Mouse (Mus musculus) heart, postnatal 25 days (tissue): ENCODE measurements around the gene Fam155a. TPM values are rescaled to one million over a fixed set of nuclear protein-coding genes. Genes with fewer than 3 reads are reported as not detected.

Experiments
- DNase-seq: peaks from one replicate; pipeline ENCODE4 v3.0.0; 2022; ENCODE audit warnings: low spot score
- intact Hi-C: fragments of 180-260 bp; cut with DNase I; formaldehyde crosslinking; loops from one replicate; pipeline ENCODE4 v1.15.1; 2025
- total RNA-seq, 2 experiments: library from RNA; stranded (reverse); gene quantifications; 2 replicates each; pipeline ENCODE4 v1.2.3; 2021

The Fam155a gene
- total RNA-seq, 2 experiments from 2014 or later: not detected

DNA sequence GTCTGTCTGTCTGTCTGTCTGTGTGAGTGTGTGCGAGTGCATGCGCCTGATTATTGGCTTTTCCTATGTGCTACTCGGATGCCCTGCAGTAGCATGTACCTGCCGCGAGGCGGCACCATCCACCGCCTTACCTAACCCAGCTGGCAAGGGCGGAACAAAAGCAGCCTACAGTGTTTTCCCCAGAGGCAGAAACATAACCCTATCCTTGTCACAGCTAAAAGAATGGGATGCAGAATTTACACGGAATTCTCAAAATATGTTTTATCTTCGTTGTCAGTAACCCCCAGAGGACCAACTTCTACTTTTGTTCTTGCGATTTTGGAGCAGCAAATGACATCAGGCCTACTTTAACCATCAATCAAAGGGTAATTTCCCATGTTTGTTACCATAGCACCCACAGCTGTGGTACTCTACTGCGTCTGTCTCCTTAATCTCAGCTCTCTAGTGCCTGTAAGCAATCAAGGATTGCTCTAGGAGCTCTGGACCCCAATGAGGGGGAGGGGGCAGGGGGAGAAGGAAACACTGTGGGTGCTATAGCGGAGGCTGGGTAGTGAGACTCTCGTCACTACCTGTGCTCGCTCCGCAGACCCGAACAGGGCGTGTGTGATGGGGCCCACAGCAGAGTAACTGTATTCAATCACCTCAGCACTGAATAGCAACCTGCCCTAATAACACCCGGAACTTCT, 543.0 kb downstream of the Fam155a start:
- intact Hi-C loops: no loop called here
- DNase-seq: no peak

DNA sequence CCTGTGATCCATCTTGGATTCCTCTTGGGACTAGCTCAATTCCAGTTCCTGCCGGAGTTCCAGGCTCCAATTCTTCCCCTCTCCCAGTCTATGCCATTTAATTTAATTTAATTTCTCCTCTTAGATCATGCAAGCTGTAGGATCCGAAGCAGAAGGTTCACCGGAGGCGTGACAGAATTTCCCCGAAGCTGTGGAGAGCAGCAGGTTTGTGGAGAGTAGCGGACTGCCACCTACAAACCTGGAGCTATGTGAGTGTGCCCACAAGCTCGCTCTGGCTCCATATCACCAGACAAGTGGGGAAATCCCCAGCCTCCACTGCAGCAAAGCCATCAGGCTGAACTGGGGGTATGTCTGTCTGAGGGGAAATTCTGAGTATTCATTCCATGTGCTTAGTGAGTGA, 544.2 kb downstream of the Fam155a start:
- intact Hi-C loops: no loop called here
- no peak for DNase-seq

DNA sequence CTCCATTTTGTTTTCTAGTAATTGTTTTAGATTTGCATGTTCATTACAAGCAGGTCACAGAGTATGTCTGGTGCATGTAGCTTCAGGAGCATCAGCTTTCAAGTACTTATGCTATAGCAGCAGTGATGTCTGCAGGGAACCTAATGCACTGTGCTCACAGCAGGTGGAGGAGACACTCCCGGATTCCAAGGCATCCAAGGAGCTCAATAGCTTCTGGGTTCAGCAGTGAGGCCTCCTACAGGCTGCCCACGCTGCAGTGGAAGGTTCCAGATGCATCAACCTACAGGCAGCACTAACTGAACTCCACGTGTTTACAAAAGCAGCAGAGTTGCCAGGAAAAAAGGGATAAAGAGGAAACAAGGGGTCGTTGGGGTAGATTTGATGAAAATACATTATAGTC, 559.2 kb downstream of the Fam155a start:
- intact Hi-C loops: no loop called here
- no peak for DNase-seq

DNA sequence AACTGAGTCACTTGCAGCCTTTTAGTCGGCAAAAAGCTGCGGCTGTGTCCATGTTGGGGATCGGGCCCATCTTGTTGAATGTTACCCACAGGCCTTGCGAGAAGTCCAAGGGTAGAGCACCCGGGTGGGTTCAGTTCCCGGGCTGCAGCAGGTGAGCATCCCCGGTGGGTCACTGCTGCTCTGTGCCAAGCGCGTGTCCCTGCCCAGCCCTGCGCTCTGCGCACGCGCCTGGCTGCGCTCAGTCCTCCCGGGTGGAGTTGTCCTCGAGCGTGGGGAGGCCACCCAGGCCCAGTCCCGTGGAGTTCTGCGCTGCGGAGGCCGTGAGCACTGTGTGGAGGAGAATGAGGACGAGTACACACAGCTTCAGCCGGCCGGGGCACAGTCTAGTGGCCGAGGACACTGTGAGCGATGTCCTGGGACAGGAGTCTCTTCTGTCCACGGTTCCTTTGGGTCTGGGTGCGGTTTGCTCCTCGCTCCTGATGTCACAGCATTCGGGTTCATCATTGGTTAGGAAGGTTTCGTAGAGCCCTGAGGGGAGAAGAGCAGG, 563.4 kb downstream of the Fam155a start:
- intact Hi-C loops: no loop called here
- no peak for DNase-seq

DNA sequence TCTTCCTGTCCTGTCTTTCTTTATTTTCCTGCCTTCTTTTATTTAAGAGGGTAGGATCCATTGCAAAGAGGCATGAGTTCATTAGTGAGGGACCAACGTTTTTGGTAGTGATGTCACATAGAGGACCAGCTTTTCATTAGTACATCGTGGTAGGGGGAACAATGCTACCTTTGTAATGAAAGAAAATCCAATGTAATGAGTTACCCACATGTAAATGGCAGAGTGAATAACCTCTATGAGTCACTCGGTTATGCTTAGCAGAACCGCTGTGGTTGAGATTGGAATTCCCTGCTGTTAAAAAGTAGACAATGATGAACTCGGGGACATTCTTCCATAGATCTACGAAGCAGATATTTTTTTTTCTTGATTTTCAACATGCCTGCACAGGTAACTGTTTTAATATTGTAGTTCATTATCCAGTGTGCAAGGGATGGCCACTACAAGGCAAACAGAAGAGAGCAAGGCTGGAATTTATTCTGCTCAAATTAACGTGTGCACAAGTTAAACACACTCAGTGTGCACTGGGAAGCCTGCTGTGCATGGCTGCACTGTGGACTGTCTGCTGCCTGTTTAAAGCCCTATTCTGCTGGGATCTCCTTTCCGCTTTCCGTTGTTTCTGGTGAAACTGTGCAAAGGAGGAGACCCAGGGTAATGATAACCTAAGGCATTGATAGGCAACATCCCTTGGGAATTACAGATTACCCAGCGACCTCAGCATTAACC, 566.5 kb downstream of the Fam155a start:
- intact Hi-C loops: no loop called here
- no peak for DNase-seq

DNA sequence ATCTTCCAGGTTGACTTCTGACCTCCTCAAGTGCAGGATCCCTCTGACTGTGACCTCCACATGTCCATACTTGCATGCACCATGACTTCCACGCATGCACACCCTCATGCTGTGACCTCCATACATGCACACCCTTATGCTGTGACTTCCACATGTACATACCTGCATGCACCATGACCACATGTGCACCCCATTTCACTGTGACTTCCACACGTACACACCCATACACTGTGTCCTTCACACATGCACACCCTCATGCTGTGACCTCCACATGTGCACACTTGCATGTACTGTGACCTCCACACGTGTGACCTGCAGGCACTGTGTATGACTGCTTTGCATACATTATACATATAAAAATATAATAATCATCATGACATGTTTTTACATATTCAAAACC, 570.9 kb downstream of the Fam155a start:
- DNase-seq: no peak
- intact Hi-C loops: no loop called here

DNA sequence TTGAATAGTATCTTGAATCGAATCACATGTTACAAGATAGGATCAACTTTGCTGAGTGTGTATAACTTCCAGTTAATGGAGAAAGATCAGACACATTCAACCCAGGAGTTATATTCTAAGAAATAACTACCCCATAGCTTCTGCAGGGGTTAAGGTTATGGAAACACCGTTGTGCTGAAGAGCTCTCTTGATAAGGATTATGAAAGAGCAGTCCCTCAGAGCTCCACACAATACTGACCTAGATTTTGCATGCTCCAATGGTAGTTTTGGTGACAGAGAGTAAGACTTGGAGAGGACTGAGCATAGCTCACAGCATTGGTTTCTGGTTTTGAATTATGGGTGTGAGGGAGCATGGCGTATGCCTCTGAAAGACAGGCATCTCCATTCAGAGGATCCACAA, 579.3 kb downstream of the Fam155a start:
- DNase-seq: no peak
- intact Hi-C loops: no loop called here

DNA sequence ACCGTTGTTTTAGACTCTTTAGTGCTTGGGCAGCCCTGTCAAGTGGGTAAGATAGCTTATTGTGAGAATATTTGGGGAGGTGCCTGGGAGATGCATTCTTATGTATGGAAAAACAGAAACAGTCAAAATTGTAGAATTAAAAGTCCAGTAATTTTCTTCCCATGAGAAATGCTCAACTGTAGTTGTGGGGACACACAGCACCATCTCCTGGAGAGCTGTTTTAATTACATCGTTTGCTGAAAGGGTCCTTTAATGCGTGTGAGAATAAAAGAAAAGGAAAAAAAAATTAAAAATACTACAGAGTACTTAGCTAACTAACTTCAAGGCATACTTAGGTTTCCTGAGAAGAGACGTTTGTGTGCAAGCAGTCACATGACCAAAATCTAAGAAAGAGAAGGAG, 582.3 kb downstream of the Fam155a start:
- no peak for DNase-seq
- intact Hi-C loops: no loop called here

DNA sequence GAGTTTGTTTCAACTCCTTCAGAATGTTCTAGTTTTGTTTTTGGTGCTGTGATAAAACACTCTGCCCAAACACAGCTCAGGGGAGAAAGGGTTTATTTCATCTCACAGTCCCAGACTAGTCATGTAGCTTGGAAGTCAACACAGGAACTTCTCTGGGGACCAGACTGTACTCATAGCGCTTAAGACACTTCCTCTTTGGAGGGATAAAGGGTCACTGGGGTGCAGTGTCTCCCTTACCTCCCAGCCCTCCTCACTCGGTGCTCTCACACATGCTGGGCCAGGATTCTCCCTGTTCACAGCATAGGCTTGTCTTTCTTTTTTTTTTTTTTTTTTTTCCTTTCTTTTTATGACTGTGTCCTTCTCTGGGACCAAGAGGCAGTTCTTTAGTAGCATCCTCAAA, 585.8 kb downstream of the Fam155a start:
- intact Hi-C loops: no loop called here
- no peak for DNase-seq

DNA sequence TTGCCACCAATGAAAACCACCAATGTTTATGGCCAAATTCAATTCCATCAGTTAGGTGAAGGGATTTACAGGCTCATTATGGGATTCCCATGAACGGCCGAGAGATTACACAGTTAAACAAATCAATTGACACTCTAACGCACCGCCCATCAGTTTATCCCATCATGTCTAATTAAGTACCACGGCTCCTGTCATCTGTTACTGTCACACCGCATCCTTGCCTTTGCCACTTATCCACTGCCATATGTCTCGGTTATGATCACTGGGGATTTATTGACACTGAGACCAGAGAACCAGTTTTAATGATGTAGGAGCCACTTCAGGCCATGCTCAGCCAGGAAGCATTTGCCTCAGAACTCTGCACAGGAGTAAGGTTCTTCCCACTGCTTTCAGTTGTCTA, 588.5 kb downstream of the Fam155a start:
- intact Hi-C loops: no loop called here
- DNase-seq: no peak

DNA sequence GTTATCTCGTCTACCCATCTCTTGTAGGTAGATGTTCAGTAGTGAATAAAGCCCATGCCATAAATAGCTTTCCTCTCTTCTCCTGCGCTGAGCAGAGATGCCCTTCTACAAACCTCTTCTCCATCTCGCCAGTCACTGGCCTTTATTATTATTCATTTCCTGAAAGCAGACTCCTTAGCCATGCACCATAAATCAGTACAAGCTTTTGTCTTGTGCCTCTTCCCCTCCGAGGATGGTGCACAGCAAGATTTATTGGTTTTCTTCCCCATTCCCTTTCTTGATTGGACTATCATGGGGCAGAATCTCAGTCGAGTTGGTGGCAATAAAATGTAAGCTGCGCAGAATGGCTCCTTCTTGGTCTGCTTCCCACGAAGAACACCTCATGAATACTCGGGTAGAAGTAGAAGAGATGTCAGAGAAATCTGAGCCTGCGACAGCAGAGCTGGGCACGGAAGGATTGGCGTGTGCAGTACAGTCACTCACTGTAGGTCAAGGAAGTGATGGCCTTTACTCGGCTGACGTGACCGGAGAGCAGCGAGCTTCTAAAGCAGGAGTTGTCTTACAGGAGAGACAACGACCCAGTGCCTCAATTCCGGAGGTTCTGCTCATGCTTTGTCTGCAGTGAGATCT, 590.2 kb downstream of the Fam155a start:
- no peak for DNase-seq
- intact Hi-C loops: no loop called here

DNA sequence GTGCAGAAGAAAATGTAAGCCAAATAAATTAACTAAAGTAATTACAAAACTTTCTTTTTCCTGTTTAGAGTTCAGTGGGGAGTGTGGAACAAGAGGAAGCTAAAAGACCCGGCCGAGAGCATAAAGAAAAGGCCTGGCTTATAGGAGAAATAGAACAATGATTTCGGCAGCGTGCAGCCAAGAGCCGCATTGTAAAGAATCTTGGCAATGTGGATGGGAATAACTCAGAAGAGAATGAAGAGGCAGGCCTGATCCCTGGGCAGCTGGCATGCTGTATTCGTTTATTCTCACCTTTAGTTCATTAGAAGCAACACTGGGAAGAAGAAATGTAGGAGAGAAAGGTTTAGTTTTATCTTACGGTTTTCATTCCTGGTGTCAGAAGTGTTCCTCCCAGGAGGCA, 594.0 kb downstream of the Fam155a start:
- intact Hi-C loops: loop anchor here (10.0 kb wide), 1 partner anchor 952 kb away; no protein-coding TSS in a partner anchor

DNA sequence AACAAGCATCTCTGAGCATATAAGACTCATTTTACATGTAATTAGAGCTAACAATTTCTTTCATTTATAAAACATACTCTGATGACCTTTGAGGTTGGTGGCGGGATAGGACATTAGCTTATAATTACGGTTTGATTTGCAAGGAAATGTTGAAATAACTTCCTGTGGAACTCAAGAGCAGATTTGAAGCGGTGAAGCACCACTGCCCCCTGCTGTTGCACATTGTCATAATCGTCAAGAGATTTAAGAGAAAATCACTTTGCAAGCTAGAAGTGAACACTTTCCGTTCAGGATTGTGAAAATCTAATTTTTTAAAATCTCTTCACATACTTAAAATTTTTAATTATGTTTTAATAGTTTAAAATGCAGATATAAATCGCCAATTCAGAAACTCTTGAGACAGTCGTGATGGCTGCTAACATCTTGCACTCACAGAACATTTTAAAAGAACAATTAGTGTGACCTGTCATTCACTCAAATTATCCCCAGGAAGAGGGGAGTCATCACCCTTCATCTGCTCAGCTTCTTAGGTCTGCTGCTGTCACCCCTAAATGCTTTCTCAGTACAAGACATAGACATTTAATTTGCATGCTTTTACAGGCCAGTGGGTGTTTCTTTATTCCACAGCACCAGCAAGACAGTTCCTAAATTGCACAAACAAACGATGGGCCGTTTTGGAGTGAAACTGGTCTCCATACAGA, 595.9 kb downstream of the Fam155a start:
- intact Hi-C loops: loop anchor here (5.0 to 10.0 kb wide), 3 partner anchors 178 to 950 kb away; no protein-coding TSS in a partner anchor
- peak; percentile 9 for DNase-seq

More for the DNA sequence above, 594.0 kb downstream of the Fam155a start:
- DNase-seq: no peak

DNA sequence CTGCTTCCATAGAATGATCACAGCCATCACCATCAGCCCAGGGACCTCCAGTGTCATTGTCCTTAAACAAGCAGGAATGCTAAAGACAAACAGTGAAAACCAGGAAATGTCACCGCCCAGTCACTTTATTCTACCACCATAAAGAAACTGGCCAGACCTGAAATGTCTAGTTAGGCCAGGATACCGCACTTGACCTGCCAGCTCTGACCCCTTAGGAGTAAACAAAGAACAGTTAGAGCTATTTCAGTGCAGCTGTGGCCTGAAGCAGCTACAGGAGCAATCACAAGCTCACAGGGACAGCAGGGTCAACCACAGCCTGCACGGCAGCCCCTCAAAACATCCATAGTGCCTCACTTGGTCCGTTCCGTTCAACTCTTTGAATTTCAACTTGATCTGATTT, 599.1 kb downstream of the Fam155a start:
- DNase-seq: no peak
- intact Hi-C loops: loop anchor here (5.0 to 10.0 kb wide), 3 partner anchors 175 to 947 kb away; no protein-coding TSS in a partner anchor

DNA sequence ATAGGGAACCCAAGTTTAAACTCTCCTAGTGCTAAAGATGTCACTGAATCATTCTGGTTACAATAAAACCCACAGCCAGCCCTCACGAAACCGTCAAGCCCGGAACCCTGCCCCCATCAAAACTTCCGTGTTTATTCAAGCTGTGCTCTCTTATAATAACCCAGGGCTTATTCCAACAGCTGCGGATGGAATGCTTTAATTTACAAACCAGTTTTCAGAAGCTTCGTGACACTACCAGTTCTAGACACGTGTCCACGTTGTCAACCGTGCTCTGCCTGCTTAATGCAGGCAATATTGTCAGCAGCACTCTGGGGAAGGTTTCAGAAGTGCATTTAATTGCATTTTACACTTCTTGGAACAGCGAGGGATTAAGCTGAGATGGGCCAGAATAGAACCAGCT, 603.0 kb downstream of the Fam155a start:
- no peak for DNase-seq
- intact Hi-C loops: no loop called here

DNA sequence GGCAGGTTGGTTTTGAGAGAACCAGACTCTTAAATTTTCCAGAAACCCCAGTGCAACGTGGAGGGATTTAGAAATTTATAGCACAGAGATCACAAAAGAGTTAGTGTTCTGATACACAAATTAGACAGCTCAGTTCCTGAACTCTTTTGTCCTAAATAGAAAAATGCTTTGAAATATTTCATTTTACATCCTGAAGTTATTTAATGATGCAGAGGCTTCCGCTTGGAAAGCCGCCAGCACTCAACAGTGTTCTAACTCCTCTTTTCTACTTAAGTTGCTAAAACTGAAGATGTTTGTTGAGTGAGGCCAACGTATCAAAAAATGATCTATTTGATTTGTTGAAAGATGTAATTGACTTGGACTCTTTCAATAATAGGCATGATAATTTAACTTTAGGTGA, 609.4 kb downstream of the Fam155a start:
- intact Hi-C loops: no loop called here

DNA sequence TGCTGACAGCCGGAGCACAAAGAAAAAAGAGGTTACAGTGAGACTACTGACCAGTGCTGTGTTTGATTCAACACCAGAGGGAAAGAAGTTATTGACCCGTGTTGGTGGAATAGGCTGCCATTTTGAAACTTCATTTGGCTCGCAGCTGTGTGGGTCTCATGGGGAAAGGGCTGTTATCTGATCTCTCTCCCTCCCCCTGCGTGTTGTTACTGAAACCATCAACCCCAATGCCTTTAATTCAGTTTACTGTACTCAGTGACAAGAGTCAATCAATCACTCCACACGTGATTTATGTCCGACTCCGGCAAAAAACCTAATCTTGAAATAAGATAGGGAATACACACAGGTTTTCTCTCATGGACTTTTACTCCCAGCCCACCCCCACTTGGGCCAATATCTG, 611.6 kb downstream of the Fam155a start:
- DNase-seq: no peak
- intact Hi-C loops: no loop called here

More for the DNA sequence above, 609.4 kb downstream of the Fam155a start:
- DNase-seq: no peak

DNA sequence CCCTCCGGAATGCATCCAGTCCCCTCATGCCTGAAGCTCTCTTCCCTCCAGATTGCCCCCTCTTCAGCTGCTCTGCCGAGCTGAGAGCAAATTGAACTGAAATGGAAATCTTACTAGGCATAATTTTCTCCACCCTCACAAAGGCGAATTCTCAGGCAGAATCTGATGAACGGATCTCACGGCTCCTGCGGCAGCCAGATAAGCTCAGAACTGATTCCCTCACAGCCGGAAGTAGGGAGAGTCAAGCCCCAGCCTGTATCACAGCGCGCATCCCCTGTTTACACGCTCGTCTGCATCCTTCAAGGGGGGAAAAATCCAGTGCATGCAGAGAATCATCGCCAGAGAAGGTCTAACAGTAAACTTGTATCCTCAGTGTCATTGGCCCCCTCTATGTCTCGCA, 612.3 kb downstream of the Fam155a start:
- intact Hi-C loops: no loop called here
- DNase-seq: no peak

DNA sequence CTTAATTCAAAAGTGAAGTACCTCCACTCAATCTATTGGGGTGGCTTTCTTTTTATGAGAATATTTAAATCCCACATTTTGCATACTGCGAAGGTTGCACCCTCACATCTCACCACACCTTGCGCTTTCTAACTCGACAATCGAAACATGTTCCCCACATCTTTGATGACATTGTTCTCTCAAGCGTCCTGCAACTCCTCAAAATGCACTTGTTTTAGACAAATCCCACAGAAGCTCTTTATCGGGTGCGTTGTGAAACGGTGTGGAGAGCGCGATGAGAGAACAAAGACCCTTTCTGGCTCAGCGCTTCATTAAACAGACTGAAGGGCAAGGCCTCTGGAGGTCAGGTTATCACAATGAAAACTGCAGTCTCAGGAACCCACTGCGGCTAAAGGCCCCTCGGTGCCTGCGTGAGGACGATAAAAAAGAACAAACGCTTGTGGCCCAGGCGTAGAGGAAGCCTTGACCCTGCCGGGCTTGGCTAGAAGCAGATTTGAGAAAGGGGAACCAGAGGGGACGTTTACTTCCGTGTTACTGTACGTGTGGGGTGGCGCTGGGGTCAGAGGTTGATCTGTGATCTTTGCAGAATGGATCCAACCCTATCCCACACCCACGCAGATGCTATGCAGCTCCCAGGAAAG, 613.7 kb downstream of the Fam155a start:
- intact Hi-C loops: no loop called here
- no peak for DNase-seq
